Mouse (Mus musculus) large intestine, adult 2 months (tissue): ENCODE results near the gene Rtl8a. TPM values are rescaled to one million over a fixed set of nuclear protein-coding genes. Genes with fewer than 3 reads are reported as not detected.
"Not testable (repeated sequence)": the region's sequence is repeated elsewhere in the genome, so short reads cannot be mapped to it uniquely, and the experiment has no call there.

Experiments
- DNase-seq: peaks from one replicate; pipeline ENCODE4 v3.0.0-alpha.2; 2012; ENCODE audit warnings: low read depth, low spot score
- WGBS: fragments of 180-500 bp; shearing (Covaris S2); methylation state at CpG from one replicate; pipeline ENCODE4 v1.1.7; 2018; 5-methylcytosine and 5-hydroxymethylcytosine counted together
- polyA plus RNA-seq: library from polyadenylated mRNA; depleted of rRNA; stranded (reverse); fragments of >200 nt; gene quantifications from 2 replicates; pipeline ENCODE4 v1.2.3, GENCODE M21; 2012; rRNA removed

Rtl8a gene
- 39.8 and 43.3 TPM in 2 replicates for polyA plus RNA-seq

GRCm38 (mm10) chrX:53642980-53643961, at the start of gene Rtl8a:
TSS of gene Rtl8a (minus strand) at chrX:53643682.
- peak; percentile 7 for DNase-seq
- 19% methylated on average over 14 of the region's 50 CpGs for WGBS

GRCm38 (mm10) chrX:53693141-53693540, 49.7 kb upstream of the Rtl8a start:
- WGBS = 62% methylated on average over 2 of the region's 2 CpGs
- no peak for DNase-seq

- 35% methylated on average over 2 of the region's 2 CpGs for WGBS
- no peak for DNase-seq
Observed at GRCm38 (mm10) chrX:53692065-53692464, 48.6 kb upstream of the Rtl8a start.

- DNase-seq = not testable (repeated sequence)
- WGBS = 35% methylated on average over 2 of the region's 4 CpGs
Observed at GRCm38 (mm10) chrX:53684676-53685075, 41.2 kb upstream of the Rtl8a start.

GRCm38 (mm10) chrX:53682650-53683049, 39.2 kb upstream of the Rtl8a start:
- WGBS = 73% methylated on average over 2 of the region's 3 CpGs
- DNase-seq = not testable (repeated sequence)

- DNase-seq = not testable (repeated sequence)
- 30% methylated on average over 2 of the region's 2 CpGs for WGBS
Observed at GRCm38 (mm10) chrX:53676943-53677342, 33.5 kb upstream of the Rtl8a start.

GRCm38 (mm10) chrX:53670696-53671095, 27.2 kb upstream of the Rtl8a start:
- WGBS = 31% methylated on average over 3 of the region's 4 CpGs
- not testable (repeated sequence) for DNase-seq

GRCm38 (mm10) chrX:53670294-53670693, 26.8 kb upstream of the Rtl8a start, which contains the start of gene Rtl8b:
TSS of gene Rtl8b (minus strand) at chrX:53670408.
- 25% methylated on average over 13 of the region's 15 CpGs for WGBS
- peak; percentile 8 for DNase-seq

- no CpG with 5 or more reads among the region's 36 CpGs for WGBS
- DNase-seq = not testable (repeated sequence)
Observed at GRCm38 (mm10) chrX:53669557-53670270, 26.2 kb upstream of the Rtl8a start.

GRCm38 (mm10) chrX:53652917-53653316, 9.4 kb upstream of the Rtl8a start:
- not testable (repeated sequence) for DNase-seq
- 61% methylated on average over 4 of the region's 4 CpGs for WGBS

GRCm38 (mm10) chrX:53645885-53646284, 2.4 kb upstream of the Rtl8a start:
- WGBS = 54% methylated on average over 6 of the region's 6 CpGs
- no peak for DNase-seq

- 75% methylated on average over 4 of the region's 4 CpGs for WGBS
- DNase-seq = not testable (repeated sequence)
Observed at GRCm38 (mm10) chrX:53642604-53642979, 890 bp downstream of the Rtl8a start.

GRCm38 (mm10) chrX:53638107-53638506, 5.4 kb downstream of the Rtl8a start:
- WGBS = 49% methylated on average over 3 of the region's 3 CpGs
- DNase-seq = not testable (repeated sequence)

GRCm38 (mm10) chrX:53611395-53611794, 32.1 kb downstream of the Rtl8a start:
- DNase-seq = not testable (repeated sequence)

- DNase-seq = peak; percentile 22
- WGBS = 0% methylated on average over 3 of the region's 3 CpGs
Observed at GRCm38 (mm10) chrX:53610571-53610970, 32.9 kb downstream of the Rtl8a start.

GRCm38 (mm10) chrX:53608879-53609278, 34.6 kb downstream of the Rtl8a start, which contains the start of gene Gm14597:
TSS of gene Gm14597 (minus strand) at chrX:53608979.
- not testable (repeated sequence) for DNase-seq
- 80% methylated on average over 3 of the region's 4 CpGs for WGBS

GRCm38 (mm10) chrX:53608122-53608813, 35.2 kb downstream of the Rtl8a start:
- WGBS = 34% methylated on average over 15 of the region's 18 CpGs

GRCm38 (mm10) chrX:53607242-53608121, 36.0 kb downstream of the Rtl8a start, which contains the start of gene Rtl8c:
TSS of gene Rtl8c (plus strand) at chrX:53608032.
- no peak for DNase-seq
- WGBS = 23% methylated on average over 20 of the region's 20 CpGs

More at GRCm38 (mm10) chrX:53608122-53608813, 35.2 kb downstream of the Rtl8a start:
- no peak for DNase-seq

- not testable (repeated sequence) for DNase-seq
- 26% methylated on average over 1 of the region's 1 CpGs for WGBS
Observed at GRCm38 (mm10) chrX:53606176-53606575, 37.3 kb downstream of the Rtl8a start.
